Mouse (Mus musculus): ENCODE measurements around the gene Actr2.

- TF ChIP-seq TCF12 (IDR thresholded peaks at IDR 0.05; ENCODE audit: insufficient read depth, poor library complexity, severe bottlenecking) (no peak), POLR2A (IDR thresholded peaks at IDR 0.05; ENCODE audit: insufficient read length, low read depth) (no peak), POLR2AphosphoS2 (IDR thresholded peaks at IDR 0.05; ENCODE audit: insufficient read length, low read depth) (no peak), CEBPB (IDR thresholded peaks at IDR 0.05; ENCODE audit: insufficient read depth, poor library complexity, severe bottlenecking) (no peak), USF1 (IDR thresholded peaks at IDR 0.05; ENCODE audit: low read depth) (no peak), MAX (IDR thresholded peaks at IDR 0.05; ENCODE audit: low read depth) (no peak), MYOD1 (IDR thresholded peaks at IDR 0.05; ENCODE audit: control insufficient read depth in 1 of 3, insufficient read length in 2 of 3, low read depth in 2 of 3) (no peak), E2F4 (IDR thresholded peaks at IDR 0.05; ENCODE audit: insufficient read depth) (no peak), REST (IDR thresholded peaks at IDR 0.05; ENCODE audit: insufficient read depth, insufficient read length) (no peak), TCF3 (IDR thresholded peaks at IDR 0.05; ENCODE audit: insufficient read length, low read depth) (no peak), SRF (IDR thresholded peaks at IDR 0.05; ENCODE audit: control insufficient read depth, insufficient read length, low read depth) (no peak)
Observed at GRCm38 (mm10) chr11:20140286-20140685, 27.6 kb upstream of the Actr2 start.

Data from myocyte (in vitro differentiated cells).